In genomic region chr1:96859995-96860684, GRCm38 (mm10) we compare ENCODE assay signal across 19 mouse cellular contexts.
"Had no signal": no experiment of that assay in that cellular context is flagged by ENCODE, and none has a peak within 500 bp of the region (broad histone marks: within the 10 kb centered on the region; RNA-seq: fewer than 3 reads in every experiment).

No protein-coding gene starts in this region.

- H3K27ac ChIP-seq: lung, embryonic 15.5 days; macrophage; midbrain, embryonic 13.5 days; midbrain, embryonic 15.5 days; neural tube, embryonic 12.5 days had no signal

- H3K27me3 ChIP-seq: lung, embryonic 15.5 days; megakaryocyte, embryonic 14.5 days; midbrain, embryonic 13.5 days; midbrain, embryonic 15.5 days; neural tube, embryonic 12.5 days had no signal

- H3K4me1 ChIP-seq: lung, embryonic 15.5 days; megakaryocyte, embryonic 14.5 days; midbrain, embryonic 13.5 days; midbrain, embryonic 15.5 days; neural tube, embryonic 12.5 days had no signal

- H3K36me3 ChIP-seq: lung, embryonic 15.5 days; midbrain, embryonic 13.5 days; midbrain, embryonic 15.5 days; neural tube, embryonic 12.5 days had no signal

- H3K9ac ChIP-seq: liver, postnatal 0 days; lung, embryonic 15.5 days; midbrain, embryonic 13.5 days; midbrain, embryonic 15.5 days; neural tube, embryonic 12.5 days had no signal

- DNase-seq: liver, postnatal 0 days; lung, adult 2 months; lung, postnatal 14 days; lung, postnatal 36 days; retina, postnatal 1 day; right cerebral cortex, adult 18-20 months; right cerebral cortex, postnatal 25 days; right cerebral cortex, postnatal 4 days; spleen, adult 18-20 months; thymus, adult 18-20 months; thymus, postnatal 14 days; thymus, postnatal 36 days had no signal

- ATAC-seq: liver, postnatal 0 days; lung, postnatal 0 days; midbrain, embryonic 13.5 days; midbrain, embryonic 15.5 days had no signal

- H3K9me3 ChIP-seq: lung, embryonic 15.5 days; megakaryocyte, embryonic 14.5 days; midbrain, embryonic 13.5 days; midbrain, embryonic 15.5 days; neural tube, embryonic 12.5 days had no signal

- H3K4me3 ChIP-seq: lung, embryonic 15.5 days; megakaryocyte, embryonic 14.5 days; midbrain, embryonic 13.5 days; midbrain, embryonic 15.5 days; neural tube, embryonic 12.5 days had no signal
